Mouse (Mus musculus): ENCODE measurements around the gene Cacna2d4.

DNA sequence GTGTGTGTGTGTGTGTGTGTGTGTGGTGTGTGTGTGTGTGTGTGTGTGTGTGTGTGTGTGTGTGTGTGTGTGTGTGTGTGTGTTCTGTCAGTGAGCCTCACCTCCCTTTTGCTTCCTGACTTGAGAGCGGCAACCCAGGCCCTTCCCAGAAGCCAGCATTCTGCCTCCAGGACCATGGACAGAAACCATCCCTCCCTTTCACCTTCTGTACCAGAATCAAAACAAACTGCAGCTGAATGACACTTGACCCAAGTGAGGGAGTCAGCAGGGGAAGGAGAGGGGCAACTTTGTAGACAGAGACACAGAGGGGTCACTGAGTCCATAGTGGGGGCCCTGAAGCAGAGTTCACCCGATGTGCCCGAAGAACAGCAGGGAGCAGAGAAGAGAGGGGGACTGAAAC, 3.3 kb upstream of the Cacna2d4 start:
- TF ChIP-seq ZNF384 (IDR thresholded peaks at IDR 0.05; ENCODE audit: low read depth, low read length) (no peak), ZC3H11A (IDR thresholded peaks at IDR 0.05; ENCODE audit: borderline replicate concordance, low read depth, low read length) (no peak), HCFC1 (IDR thresholded peaks at IDR 0.05; ENCODE audit: borderline replicate concordance, insufficient read depth, low read length) (no peak)

Data from ES-E14 (cell line).